Mouse (Mus musculus) ovary, postnatal 14 days (tissue): Measurements from ENCODE around the gene Slc38a4.

Source experiments
- DNase-seq: peaks from one replicate; pipeline ENCODE4 v3.0.0; 2022; ENCODE audit warnings: low spot score

Slc38a4 gene

GRCm38 (mm10) chr15:96966326-96966725 is 89.4 kb downstream of the Slc38a4 start:
- DNase-seq = no peak

- no peak for DNase-seq
These were observed 92.0 kb downstream of the Slc38a4 start for GRCm38 (mm10) chr15:96963735-96964134.

- no peak for DNase-seq
These were observed 92.4 kb downstream of the Slc38a4 start for GRCm38 (mm10) chr15:96963318-96963717.

- no peak for DNase-seq
These were observed 95.4 kb downstream of the Slc38a4 start for GRCm38 (mm10) chr15:96960343-96960742.

GRCm38 (mm10) chr15:96959247-96959646 is 96.5 kb downstream of the Slc38a4 start:
- no peak for DNase-seq

GRCm38 (mm10) chr15:96956699-96957098 is 99.1 kb downstream of the Slc38a4 start:
- DNase-seq = no peak

- no peak for DNase-seq
These were observed 101.4 kb downstream of the Slc38a4 start for GRCm38 (mm10) chr15:96954389-96954788.

- no peak for DNase-seq
These were observed 101.9 kb downstream of the Slc38a4 start for GRCm38 (mm10) chr15:96953938-96954238.

- peak; percentile 53 for DNase-seq
These were observed 102.4 kb downstream of the Slc38a4 start for GRCm38 (mm10) chr15:96953112-96953937.

GRCm38 (mm10) chr15:96952488-96952887 is 103.3 kb downstream of the Slc38a4 start:
- no peak for DNase-seq

- no peak for DNase-seq
These were observed 104.0 kb downstream of the Slc38a4 start for GRCm38 (mm10) chr15:96951783-96952182.

- no peak for DNase-seq
These were observed 107.3 kb downstream of the Slc38a4 start for GRCm38 (mm10) chr15:96948471-96948870.
